Mouse (Mus musculus): Measurements from ENCODE around the gene Slc40a1. TPM values are rescaled to one million over a fixed set of nuclear protein-coding genes. Genes with fewer than 3 reads are reported as not detected.

Slc40a1 gene
- total RNA-seq (2021), result 10 to 100 TPM; 21.6 to 23.7 TPM

- no peak for DNase-seq
- intact Hi-C loops (cut with DNase I), result loop anchor here (10.0 kb wide), 1 partner anchor 102 kb away; no protein-coding TSS in a partner anchor
These were observed at the start of gene Slc40a1 for GRCm38 (mm10) chr1:45926393-45926763. Gene Slc40a1 (minus strand): TSS chr1:45926523.

GRCm38 (mm10) chr1:45971314-45971713 lies 45.0 kb upstream of the Slc40a1 start:
- intact Hi-C loops (cut with DNase I), result no loop called here
- no peak for DNase-seq

GRCm38 (mm10) chr1:45948988-45949387 lies 22.7 kb upstream of the Slc40a1 start:
- no peak for DNase-seq
- intact Hi-C loops (cut with DNase I), result no loop called here

GRCm38 (mm10) chr1:45947843-45948242 lies 21.5 kb upstream of the Slc40a1 start:
- no peak for DNase-seq
- intact Hi-C loops (cut with DNase I), result no loop called here

GRCm38 (mm10) chr1:45931127-45931526 lies 4.8 kb upstream of the Slc40a1 start:
- intact Hi-C loops (cut with DNase I), result no loop called here
- no peak for DNase-seq

GRCm38 (mm10) chr1:45926911-45927310 lies 588 bp upstream of the Slc40a1 start:
- intact Hi-C loops (cut with DNase I), result loop anchor here (10.0 kb wide), 1 partner anchor 102 kb away; no protein-coding TSS in a partner anchor
- no peak for DNase-seq

GRCm38 (mm10) chr1:45925500-45926392 lies 577 bp downstream of the Slc40a1 start:
- intact Hi-C loops (cut with DNase I), result loop anchor here (10.0 kb wide), 1 partner anchor 101 kb away; no protein-coding TSS in a partner anchor
- DNase-seq, result peak; percentile 64

- intact Hi-C loops (cut with DNase I), result loop anchor here (10.0 kb wide), 1 partner anchor 100 kb away; no protein-coding TSS in a partner anchor
- DNase-seq, result no peak
These were observed 1.2 kb downstream of the Slc40a1 start for GRCm38 (mm10) chr1:45925131-45925499.

GRCm38 (mm10) chr1:45924516-45924915 lies 1.8 kb downstream of the Slc40a1 start:
- intact Hi-C loops (cut with DNase I), result loop anchor here (10.0 kb wide), 1 partner anchor 100 kb away; no protein-coding TSS in a partner anchor

GRCm38 (mm10) chr1:45923306-45923705 lies 3.0 kb downstream of the Slc40a1 start:
- no peak for DNase-seq
- intact Hi-C loops (cut with DNase I), result loop anchor here (10.0 kb wide), 1 partner anchor 99 kb away; no protein-coding TSS in a partner anchor

More at GRCm38 (mm10) chr1:45924516-45924915, 1.8 kb downstream of the Slc40a1 start:
- DNase-seq, result no peak

- intact Hi-C loops (cut with DNase I), result loop anchor here (10.0 kb wide), 1 partner anchor 96 kb away; no protein-coding TSS in a partner anchor
These were observed 5.6 kb downstream of the Slc40a1 start for GRCm38 (mm10) chr1:45920703-45921102.

GRCm38 (mm10) chr1:45919752-45920151 lies 6.6 kb downstream of the Slc40a1 start:
- DNase-seq, result no peak
- intact Hi-C loops (cut with DNase I), result loop anchor here (10.0 kb wide), 1 partner anchor 95 kb away; no protein-coding TSS in a partner anchor

More at GRCm38 (mm10) chr1:45920703-45921102, 5.6 kb downstream of the Slc40a1 start:
- no peak for DNase-seq

- DNase-seq, result no peak
- intact Hi-C loops (cut with DNase I), result no loop called here
These were observed 9.1 kb downstream of the Slc40a1 start for GRCm38 (mm10) chr1:45917136-45917803.

GRCm38 (mm10) chr1:45916174-45916573 lies 10.1 kb downstream of the Slc40a1 start:
- no peak for DNase-seq
- intact Hi-C loops (cut with DNase I), result no loop called here

- intact Hi-C loops (cut with DNase I), result no loop called here
These were observed 12.1 kb downstream of the Slc40a1 start for GRCm38 (mm10) chr1:45914236-45914635.

GRCm38 (mm10) chr1:45905107-45905821 lies 21.1 kb downstream of the Slc40a1 start:
- DNase-seq, result peak; percentile 76
- intact Hi-C loops (cut with DNase I), result no loop called here

More at GRCm38 (mm10) chr1:45914236-45914635, 12.1 kb downstream of the Slc40a1 start:
- no peak for DNase-seq

- DNase-seq, result no peak
- intact Hi-C loops (cut with DNase I), result no loop called here
These were observed 22.2 kb downstream of the Slc40a1 start for GRCm38 (mm10) chr1:45904161-45904560.

- intact Hi-C loops (cut with DNase I), result no loop called here
- no peak for DNase-seq
These were observed 28.3 kb downstream of the Slc40a1 start for GRCm38 (mm10) chr1:45898044-45898443.

GRCm38 (mm10) chr1:45894168-45894912 lies 32.0 kb downstream of the Slc40a1 start:
- intact Hi-C loops (cut with DNase I), result no loop called here
- DNase-seq, result no peak

GRCm38 (mm10) chr1:45891986-45892385 lies 34.3 kb downstream of the Slc40a1 start:
- no peak for DNase-seq
- intact Hi-C loops (cut with DNase I), result no loop called here
